9 mouse cellular contexts compared by ENCODE assay signal in genomic region chr6:48626984-48627383, GRCm38 (mm10). TPM values are rescaled to one million over a fixed set of nuclear protein-coding genes. Genes with fewer than 3 reads are reported as not detected.
A peak's percentile ranks its signal among the peaks of the same experiment; 100 is the strongest.
DNase-seq lines count a peak whose midpoint lies in the region; ATAC-seq and TF ChIP-seq lines count a peak whose summit lies in the region.
"Had no signal": no experiment of that assay in that cellular context is flagged by ENCODE, and none has a peak within 500 bp of the region (broad histone marks: within the 10 kb centered on the region; RNA-seq: fewer than 3 reads in every experiment).

No protein-coding gene starts in this region.

- no peak for DNase-seq in Patski (ENCODE audit: low read depth, low spot score)
- peak; percentile 72 to 77 for DNase-seq in cerebellum, adult 18-20 months
- DNase-seq in layer of hippocampus, adult 8-10 months (ENCODE audit: low spot score in 2 of 2), result peak; percentile 51 to 65
- peak; percentile 67 for DNase-seq in lung, embryonic 14.5 days
- DNase-seq in retina, postnatal 7 days (ENCODE audit: low read depth, low spot score), result peak; percentile 49

- WGBS in lung, embryonic 14.5 days, result under 1% methylated on average over 32 of the region's 32 CpGs

- in situ Hi-C loops in Patski (cut with MboI; ENCODE audit: low pct_unique_long_range_greater_than_20kb), result loop anchor here (5.0 kb wide), 1 partner anchor 90 kb away; the partner anchor contains the start of gene Atp6v0e2

- H3K27me3 ChIP-seq in Patski, result no peaks in the 10 kb centered on the region
- peaks cover 37% of the 10 kb centered on the region for H3K27me3 ChIP-seq in lung, embryonic 14.5 days (ENCODE audit: insufficient read depth, low read length)

- H3K9ac ChIP-seq in lung, embryonic 14.5 days, result peak overlapping the region; percentile 49

- peak overlapping the region; percentile 86 for H3K4me2 ChIP-seq in lung, embryonic 14.5 days

- H3K27ac ChIP-seq in lung, embryonic 14.5 days (ENCODE audit: low read depth), result no peak overlapping the region

- CTCF ChIA-PET in Patski (lab: Charles Lee), result interaction anchor here (1.1 to 1.7 kb wide), 2 partner anchors 23 to 24 kb away, joined by 3 read pairs; no protein-coding TSS in a partner anchor

- ATAC-seq in Patski, result peak; percentile 55
- ATAC-seq in frontal cortex, adult (ENCODE audit: low TSS enrichment), result peak; percentile 83
- ATAC-seq in hematopoietic stem cell, adult 5-6 weeks (replicated peaks in 1 of 2; ENCODE audit: insufficient read depth in 1 of 2, low FRiP score in 2 of 2, low TSS enrichment in 1 of 2, low read depth in 1 of 2, poor library complexity in 2 of 2, severe bottlenecking in 2 of 2), result peak; percentile 50 to 54; a peak in 3 of 4 replicates
- peak; percentile 52; the same call in 1 of the 2 replicates for ATAC-seq in lung, embryonic 14.5 days (ENCODE audit: insufficient read depth)
- ATAC-seq in activated CD4-positive, CD25-positive, alpha-beta regulatory T cell, adult 4 months, result no peak

- no peaks in the 10 kb centered on the region for H3K9me3 ChIP-seq in lung, embryonic 14.5 days (ENCODE audit: low read depth, low read length)

- H3K4me1 ChIP-seq in lung, embryonic 14.5 days (ENCODE audit: insufficient read depth), result 0 out of 2 replicates have a peak, but pooled peaks cover 3% of the 10 kb centered on the region

- H3K36me3 ChIP-seq in lung, embryonic 14.5 days (ENCODE audit: insufficient read depth), result no peaks in the 10 kb centered on the region

- POLR2A ChIA-PET in Patski (lab: Charles Lee), result interaction anchor here (0.7 to 4.5 kb wide), 11 partner anchors 10 to 330 kb away, joined by 3 to 24 read pairs (median 4); partner anchors contain the start of genes Gm44965, Repin1 and Zfp775

- TF ChIP-seq CTCF in Patski (IDR thresholded peaks at IDR 0.05), result no peak
- peak; percentile 28 for TF ChIP-seq CTCF in lung, embryonic 14.5 days (IDR thresholded peaks at IDR 0.05; ENCODE audit: low read depth)

- peak overlapping the region; percentile 48 for H3K4me3 ChIP-seq in lung, embryonic 14.5 days (ENCODE audit: low read depth, low read length)

RNA-seq across cellular contexts. Expression of gene AI854703, which starts 0.4 kb away (rescaled TPM):
- polyA plus RNA-seq in Patski (2021), result 25.6 TPM
- total RNA-seq in hematopoietic stem cell, adult 5-6 weeks (2017), result 2.0 and 2.6 TPM in 2 replicates
- 10 to 100 TPM; 11.8 to 14.8 (median 13.2) TPM for total RNA-seq in layer of hippocampus, adult 8-10 months (2022)
- 0.34 and 0.49 TPM in 2 replicates for polyA plus RNA-seq in lung, embryonic 14.5 days (2014; fragmentation: Nextera tagmentation; extraction: Ambion mirVana)
- polyA plus RNA-seq in activated CD4-positive, CD25-positive, alpha-beta regulatory T cell, adult 4 months (2017; shearing (Covaris generic)), result 1 to 10 TPM; 1.2 to 1.7 TPM

RNA-seq across cellular contexts. Expression of gene Gimap8, which starts 20.1 kb away (rescaled TPM):
- polyA plus RNA-seq in Patski (2021), result 7.3 TPM
- total RNA-seq in hematopoietic stem cell, adult 5-6 weeks (2017), result 52.3 and 68.2 TPM in 2 replicates
- total RNA-seq in layer of hippocampus, adult 8-10 months (2022), result 1 to 10 TPM in 1 of 4 experiments, under 1 TPM in 3; 0.56 to 1.1 (median 0.89) TPM
- polyA plus RNA-seq in lung, embryonic 14.5 days (2014; fragmentation: Nextera tagmentation; extraction: Ambion mirVana), result 1.3 and 1.5 TPM in 2 replicates
- polyA plus RNA-seq in activated CD4-positive, CD25-positive, alpha-beta regulatory T cell, adult 4 months (2017; shearing (Covaris generic)), result 100 to 1,000 TPM in 1 of 2 experiments, 10 to 100 TPM in 1; 97.4 to 135 TPM

RNA-seq across cellular contexts. Expression of gene Zfp775, which starts 25.1 kb away (rescaled TPM):
- polyA plus RNA-seq in Patski (2021), result 8.7 TPM
- total RNA-seq in hematopoietic stem cell, adult 5-6 weeks (2017), result 6.1 and 8.4 TPM in 2 replicates
- total RNA-seq in layer of hippocampus, adult 8-10 months (2022), result 10 to 100 TPM in 1 of 4 experiments, 1 to 10 TPM in 3; 7.7 to 10.6 (median 9.1) TPM
- 7.6 and 7.8 TPM in 2 replicates for polyA plus RNA-seq in lung, embryonic 14.5 days (2014; fragmentation: Nextera tagmentation; extraction: Ambion mirVana)
- 1 to 10 TPM; 4.8 to 6.1 TPM for polyA plus RNA-seq in activated CD4-positive, CD25-positive, alpha-beta regulatory T cell, adult 4 months (2017; shearing (Covaris generic))

RNA-seq across cellular contexts. Expression of gene Gm44965, which starts 33.2 kb away (rescaled TPM):
- 0.62 TPM for polyA plus RNA-seq in Patski (2021)
- 10.0 TPM in 1 of 2 replicates, not detected in the other for total RNA-seq in hematopoietic stem cell, adult 5-6 weeks (2017)
- total RNA-seq in layer of hippocampus, adult 8-10 months (2022), result 10 to 100 TPM in 1 of 4 experiments, 1 to 10 TPM in 1, not detected in 2; 1.2 to 10.6 TPM
- not detected in 2 replicates for polyA plus RNA-seq in lung, embryonic 14.5 days (2014; fragmentation: Nextera tagmentation; extraction: Ambion mirVana)
- polyA plus RNA-seq in activated CD4-positive, CD25-positive, alpha-beta regulatory T cell, adult 4 months (2017; shearing (Covaris generic)), result not detected
- polyA plus RNA-seq: gonadal fat pad, adult 2 months had no signal

RNA-seq across cellular contexts. Expression of gene Repin1, which starts 33.3 kb away (rescaled TPM):
- polyA plus RNA-seq in Patski (2021), result 44.2 TPM
- total RNA-seq in hematopoietic stem cell, adult 5-6 weeks (2017), result 30.1 and 32.0 TPM in 2 replicates
- total RNA-seq in layer of hippocampus, adult 8-10 months (2022), result 10 to 100 TPM; 46.3 to 57.9 (median 53.6) TPM
- 30.3 and 31.5 TPM in 2 replicates for polyA plus RNA-seq in lung, embryonic 14.5 days (2014; fragmentation: Nextera tagmentation; extraction: Ambion mirVana)
- 1 to 10 TPM; 2.1 to 3.3 TPM for polyA plus RNA-seq in activated CD4-positive, CD25-positive, alpha-beta regulatory T cell, adult 4 months (2017; shearing (Covaris generic))

Comparison
In these comparisons a context has a peak if more than half of its experiments do, and no peak if none do; other contexts are left out.
1. RNA of gene Gimap8, which starts 20.1 kb away (polyA plus RNA-seq): 97.4 to 135 TPM in activated CD4-positive, CD25-positive, alpha-beta regulatory T cell, adult 4 months; 7.3 TPM in Patski (single experiment) and 1.3 to 1.5 TPM in lung, embryonic 14.5 days; every median in the first group is over 10 times any median in the second.